Mouse (Mus musculus) forebrain, embryonic 11.5 days (tissue): ENCODE results near the gene Ssx2ip. TPM values are rescaled to one million over a fixed set of nuclear protein-coding genes. Genes with fewer than 3 reads are reported as not detected.
"Not testable (repeated sequence)": the region's sequence is repeated elsewhere in the genome, so short reads cannot be mapped to it uniquely, and the experiment has no call there.

Source experiments
- ATAC-seq: fragments of 200-750 bp; cut with Nextera tagmentation; replicated peaks from 2 replicates; pipeline ENCODE4 v1.8.0; 2017; ENCODE audit warnings: moderate TSS enrichment; ENCODE audit not compliant: low FRiP score
- DNase-seq: peaks from one replicate; pipeline ENCODE4 v3.0.0-alpha.2; 2017; ENCODE audit warnings: low spot score
- H3K27ac ChIP-seq: fragments of 300-500 bp; sonication (generic); 2 replicates; pipeline ENCODE4 v1.5.1; 2014; ENCODE audit warnings: low read depth, low read length
- H3K27me3 ChIP-seq: fragments of 300-500 bp; sonication (generic); 2 replicates; pipeline ENCODE4 v1.6.1; 2014; ENCODE audit warnings: mild to moderate bottlenecking, low read length, mixed read lengths; ENCODE audit not compliant: control insufficient read depth, insufficient read depth
- H3K36me3 ChIP-seq: fragments of 300-500 bp; sonication (generic); 2 replicates; pipeline ENCODE4 v1.6.1; 2014; ENCODE audit warnings: mild to moderate bottlenecking, low read length, moderate library complexity, mixed read lengths; ENCODE audit not compliant: control insufficient read depth, insufficient read depth
- H3K4me1 ChIP-seq: fragments of 300-500 bp; sonication (generic); replicated peaks from 2 replicates; pipeline ENCODE4 v1.6.1; 2014; ENCODE audit warnings: low read length, mixed read lengths; ENCODE audit not compliant: control insufficient read depth, insufficient read depth
- H3K4me2 ChIP-seq: fragments of 300-500 bp; sonication (generic); 2 replicates; pipeline ENCODE4 v1.6.1; 2014; ENCODE audit warnings: low read depth, mild to moderate bottlenecking, low read length, moderate library complexity, mixed read lengths; ENCODE audit not compliant: severe bottlenecking
- H3K4me3 ChIP-seq: fragments of 300-500 bp; sonication (generic); 2 replicates; pipeline ENCODE4 v1.5.1; 2014; ENCODE audit warnings: low read depth, low read length
- H3K9ac ChIP-seq: fragments of 300-500 bp; sonication (generic); 2 replicates; pipeline ENCODE4 v1.6.1; 2014; ENCODE audit warnings: low read length
- H3K9me3 ChIP-seq: fragments of 300-500 bp; sonication (generic); 2 replicates; pipeline ENCODE4 v1.6.1; 2016; ENCODE audit warnings: low read length, mixed read lengths; ENCODE audit not compliant: control insufficient read depth
- WGBS: fragments of 180-500 bp; shearing (Covaris S2); extraction: QIAGEN DNeasy Blood & Tissue Kit; methylation state at CpG from one replicate; pipeline ENCODE4 v1.1.7; 2014; 5-methylcytosine and 5-hydroxymethylcytosine counted together
- polyA plus RNA-seq: library from polyadenylated mRNA; unstranded; fragments of >200 nt; fragmentation: Nextera tagmentation; extraction: Ambion mirVana; gene quantifications from 2 replicates; pipeline ENCODE4 v1.2.1, GENCODE M21; 2014

Gene Ssx2ip
- polyA plus RNA-seq, 1 experiment from 2014 or later = 41.6 TPM

GRCm38 (mm10) chr3:146419534-146419933 lies 15.1 kb downstream of the Ssx2ip start:
- 0 out of 2 replicates have a peak, but pooled peaks cover 2% of the 10 kb centered on the region for H3K4me1 ChIP-seq
- no peak overlapping the region for H3K4me3 ChIP-seq
- no peak for DNase-seq
- no peak for ATAC-seq
- H3K27ac ChIP-seq = no peak overlapping the region
- H3K27me3 ChIP-seq = no peaks in the 10 kb centered on the region
- H3K9me3 ChIP-seq = no peaks in the 10 kb centered on the region
- 91% methylated on average over 9 of the region's 9 CpGs for WGBS
- H3K4me2 ChIP-seq = no peak overlapping the region
- peaks cover 3% of the 10 kb centered on the region; the same call in 1 of the 2 replicates for H3K36me3 ChIP-seq
- no peak overlapping the region for H3K9ac ChIP-seq

GRCm38 (mm10) chr3:146419992-146420537 lies 15.6 kb downstream of the Ssx2ip start:
- no peak overlapping the region for H3K4me3 ChIP-seq
- no peak overlapping the region for H3K27ac ChIP-seq
- 93% methylated on average over 15 of the region's 15 CpGs for WGBS
- H3K4me1 ChIP-seq = 0 out of 2 replicates have a peak, but pooled peaks cover 2% of the 10 kb centered on the region
- H3K9me3 ChIP-seq = no peaks in the 10 kb centered on the region
- no peak overlapping the region for H3K9ac ChIP-seq
- ATAC-seq = no peak
- DNase-seq = no peak
- no peaks in the 10 kb centered on the region for H3K27me3 ChIP-seq
- peaks cover 3% of the 10 kb centered on the region; the same call in 1 of the 2 replicates for H3K36me3 ChIP-seq
- H3K4me2 ChIP-seq = no peak overlapping the region

GRCm38 (mm10) chr3:146421787-146422186 lies 17.3 kb downstream of the Ssx2ip start:
- DNase-seq (no peak), ATAC-seq (no peak)
- H3K9me3 ChIP-seq = no peaks in the 10 kb centered on the region
- H3K4me1 ChIP-seq = peaks cover 4% of the 10 kb centered on the region; the same call in 1 of the 2 replicates
- H3K9ac ChIP-seq = no peak overlapping the region
- H3K36me3 ChIP-seq = peaks cover 3% of the 10 kb centered on the region; the same call in 1 of the 2 replicates
- no peak overlapping the region for H3K27ac ChIP-seq
- WGBS = 66% methylated on average over 8 of the region's 8 CpGs
- no peaks in the 10 kb centered on the region for H3K27me3 ChIP-seq
- H3K4me3 ChIP-seq = no peak overlapping the region
- H3K4me2 ChIP-seq = no peak overlapping the region

DNA sequence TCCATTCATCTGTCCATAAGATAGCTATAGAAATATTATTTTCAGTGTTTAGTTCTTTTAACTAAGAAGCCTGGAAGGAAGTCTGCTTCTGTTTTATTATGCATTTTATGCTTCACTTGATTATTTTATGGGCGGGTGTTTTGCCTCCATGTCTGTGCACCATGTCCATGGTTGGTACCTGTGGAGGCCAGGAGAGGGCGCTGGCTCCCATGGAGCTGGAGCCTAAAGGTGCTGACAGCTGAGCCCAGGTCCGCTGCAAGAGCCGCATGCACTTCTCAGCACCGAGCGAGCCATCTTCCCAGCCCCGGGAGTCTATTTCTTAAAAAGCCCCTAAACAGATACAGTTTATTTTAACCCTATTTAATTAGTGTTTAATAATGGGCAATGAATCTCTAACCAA lies 19.3 kb downstream of the Ssx2ip start:
- peaks cover 4% of the 10 kb centered on the region; the same call in 1 of the 2 replicates for H3K4me1 ChIP-seq
- peaks cover 3% of the 10 kb centered on the region; the same call in 1 of the 2 replicates for H3K36me3 ChIP-seq
- no peak for DNase-seq
- H3K9ac ChIP-seq = no peak overlapping the region
- no peak overlapping the region for H3K4me3 ChIP-seq
- ATAC-seq = no peak
- no peak overlapping the region for H3K4me2 ChIP-seq
- WGBS = 84% methylated on average over 7 of the region's 7 CpGs
- H3K27ac ChIP-seq = no peak overlapping the region
- H3K27me3 ChIP-seq = no peaks in the 10 kb centered on the region
- no peaks in the 10 kb centered on the region for H3K9me3 ChIP-seq

DNA sequence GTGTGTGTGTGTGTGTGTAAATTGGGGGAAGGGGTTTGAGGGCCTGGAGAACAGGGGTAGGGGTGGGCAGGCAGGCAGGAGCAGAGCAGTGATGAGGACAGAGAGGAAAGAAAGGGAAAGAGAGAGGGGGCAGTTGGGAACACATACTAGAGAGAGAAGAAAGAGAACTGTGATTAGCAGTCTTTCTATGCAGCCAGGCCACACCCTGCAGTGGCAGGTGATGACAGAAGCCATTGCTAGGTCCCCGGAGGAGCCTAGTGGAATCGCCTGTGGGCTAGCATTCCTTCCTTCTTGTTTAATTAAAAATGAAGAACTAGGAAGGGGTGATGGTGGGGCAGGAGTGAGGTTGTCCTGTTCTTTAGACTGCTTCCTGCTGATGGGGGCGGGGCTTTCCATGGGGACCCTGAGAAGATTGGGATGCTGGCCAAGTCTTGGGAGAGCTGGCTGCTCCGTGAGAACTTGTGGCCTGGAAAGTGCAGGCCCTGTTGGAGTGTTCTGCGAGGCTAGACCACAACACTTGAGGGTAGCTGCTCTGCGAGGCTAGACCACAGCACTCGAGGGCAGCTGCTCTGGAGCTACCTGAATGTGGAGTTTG lies 20.0 kb downstream of the Ssx2ip start:
- no peaks in the 10 kb centered on the region; the same call in 1 of the 2 replicates for H3K36me3 ChIP-seq
- H3K27ac ChIP-seq = no peak overlapping the region
- peaks cover 4% of the 10 kb centered on the region; the same call in 1 of the 2 replicates for H3K4me1 ChIP-seq
- DNase-seq = no peak
- no peaks in the 10 kb centered on the region for H3K9me3 ChIP-seq
- no peak overlapping the region for H3K4me3 ChIP-seq
- no peak overlapping the region for H3K4me2 ChIP-seq
- 84% methylated on average over 7 of the region's 7 CpGs for WGBS
- H3K9ac ChIP-seq = no peak overlapping the region
- H3K27me3 ChIP-seq = no peaks in the 10 kb centered on the region
- ATAC-seq = peak; percentile 52

DNA sequence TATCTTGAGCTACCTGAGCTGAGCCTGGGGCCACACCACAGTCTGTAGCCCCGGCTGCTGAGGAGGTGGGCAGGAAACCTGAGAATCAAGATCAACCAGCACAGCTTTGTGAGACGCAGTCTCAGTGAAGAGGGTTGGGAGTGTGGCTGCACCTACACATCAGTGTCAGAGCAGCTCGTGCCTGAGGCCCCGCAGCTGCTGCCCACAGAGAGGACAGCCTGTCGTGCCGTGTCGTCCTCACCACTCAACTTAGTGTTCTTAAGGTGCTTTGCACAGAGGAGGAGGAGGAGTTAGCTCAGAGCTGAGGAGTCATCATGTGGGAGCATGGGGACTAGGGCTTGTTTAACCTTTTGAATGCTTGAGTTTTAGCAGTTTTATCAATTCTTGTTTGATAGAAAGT lies 21.5 kb downstream of the Ssx2ip start:
- ATAC-seq = no peak
- no peaks in the 10 kb centered on the region for H3K9me3 ChIP-seq
- H3K4me3 ChIP-seq = no peak overlapping the region
- DNase-seq = no peak
- peaks cover 4% of the 10 kb centered on the region; the same call in 1 of the 2 replicates for H3K4me1 ChIP-seq
- H3K27me3 ChIP-seq = no peaks in the 10 kb centered on the region
- H3K27ac ChIP-seq = no peak overlapping the region
- H3K36me3 ChIP-seq = peaks cover under 1% of the 10 kb centered on the region; the same call in 1 of the 2 replicates
- H3K4me2 ChIP-seq = no peak overlapping the region
- H3K9ac ChIP-seq = no peak overlapping the region
- WGBS = 79% methylated on average over 7 of the region's 7 CpGs

- Histone ChIP-seq H3K36me3 (peaks cover 6% of the 10 kb centered on the region; the same call in 1 of the 2 replicates), H3K4me1 (peaks cover 4% of the 10 kb centered on the region; the same call in 1 of the 2 replicates), H3K9ac (no peak overlapping the region), H3K4me3 (no peak overlapping the region), H3K27ac (no peak overlapping the region), H3K4me2 (no peak overlapping the region), H3K27me3 (no peaks in the 10 kb centered on the region), H3K9me3 (no peaks in the 10 kb centered on the region)
- no peak for ATAC-seq
- no peak for DNase-seq
- WGBS = 82% methylated on average over 8 of the region's 8 CpGs
These were observed 22.0 kb downstream of the Ssx2ip start for GRCm38 (mm10) chr3:146426489-146426888.

GRCm38 (mm10) chr3:146433063-146433462 lies 28.6 kb downstream of the Ssx2ip start:
- H3K4me1 ChIP-seq, H3K4me3 ChIP-seq, H3K9me3 ChIP-seq, H3K27ac ChIP-seq, ATAC-seq, H3K27me3 ChIP-seq, H3K9ac ChIP-seq, H3K4me2 ChIP-seq, H3K36me3 ChIP-seq: not testable (repeated sequence)
- peak; percentile 41 for DNase-seq
- WGBS = 87% methylated on average over 11 of the region's 11 CpGs
